Mouse (Mus musculus): ENCODE results near the gene Glt1d1.

Gene Glt1d1

DNA sequence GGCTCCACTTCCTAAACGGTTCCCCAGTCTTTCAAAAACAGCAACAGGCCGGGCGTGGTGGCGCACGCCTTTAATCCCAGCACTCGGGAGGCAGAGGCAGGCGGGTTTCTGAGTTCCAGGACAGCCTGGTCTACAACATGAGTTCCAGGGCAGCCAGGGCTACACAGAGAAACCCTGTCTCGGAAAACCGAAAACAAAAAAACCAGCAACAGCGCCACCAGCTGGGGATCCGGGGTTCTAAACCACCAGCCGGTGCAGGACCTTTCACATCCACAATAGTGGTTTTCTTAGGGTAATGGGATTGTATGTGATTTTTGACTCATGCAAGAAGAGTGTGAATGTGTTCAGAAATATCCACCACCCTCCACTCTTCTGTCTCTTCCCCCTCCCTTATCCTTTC, 4.8 kb upstream of the Glt1d1 start:
- no peak for DNase-seq (ENCODE audit: low read depth in 2 of 2, low spot score in 2 of 2)

DNA sequence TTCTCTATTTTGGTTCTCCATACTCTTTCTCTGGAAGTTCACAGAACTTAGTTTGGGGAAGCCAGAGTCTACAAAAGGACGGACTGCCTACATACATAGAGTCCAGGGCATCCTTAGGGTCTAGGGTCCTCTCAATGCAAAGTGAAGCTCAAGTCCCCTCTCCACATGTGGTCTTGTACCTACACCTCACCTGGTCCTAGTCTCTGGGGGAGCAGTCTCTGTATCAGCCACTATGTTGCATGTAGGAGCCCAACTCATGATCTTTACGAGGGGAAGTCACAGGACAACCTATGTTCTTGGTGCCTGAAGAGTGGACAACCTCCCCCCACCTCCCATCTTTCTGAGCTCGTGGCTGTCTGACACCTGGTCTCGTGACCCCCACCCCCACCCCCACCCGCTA, 391 bp upstream of the Glt1d1 start:
- DNase-seq (ENCODE audit: low read depth in 2 of 2, low spot score in 2 of 2), result no peak

DNA sequence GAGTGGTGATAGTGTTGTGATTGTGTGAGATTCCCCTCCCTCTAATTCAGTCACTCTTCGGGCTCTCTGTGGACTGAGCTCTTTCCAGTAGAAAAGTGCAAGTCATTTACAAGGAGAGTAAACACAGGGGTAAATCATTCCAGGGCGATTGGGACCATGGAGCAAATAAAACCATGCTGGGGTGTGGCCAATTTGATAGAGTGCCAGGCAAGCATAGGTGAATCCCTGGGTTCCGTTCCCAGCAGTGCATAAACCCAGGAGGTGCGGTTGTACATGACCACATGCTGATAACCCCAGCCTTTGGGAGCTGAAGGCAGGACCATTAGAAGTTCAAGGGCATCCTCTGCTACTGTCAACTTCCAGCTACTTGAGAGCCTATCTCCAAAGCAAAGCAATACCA, 1.1 kb downstream of the Glt1d1 start:
- no peak for DNase-seq (ENCODE audit: low read depth in 2 of 2, low spot score in 2 of 2)

DNA sequence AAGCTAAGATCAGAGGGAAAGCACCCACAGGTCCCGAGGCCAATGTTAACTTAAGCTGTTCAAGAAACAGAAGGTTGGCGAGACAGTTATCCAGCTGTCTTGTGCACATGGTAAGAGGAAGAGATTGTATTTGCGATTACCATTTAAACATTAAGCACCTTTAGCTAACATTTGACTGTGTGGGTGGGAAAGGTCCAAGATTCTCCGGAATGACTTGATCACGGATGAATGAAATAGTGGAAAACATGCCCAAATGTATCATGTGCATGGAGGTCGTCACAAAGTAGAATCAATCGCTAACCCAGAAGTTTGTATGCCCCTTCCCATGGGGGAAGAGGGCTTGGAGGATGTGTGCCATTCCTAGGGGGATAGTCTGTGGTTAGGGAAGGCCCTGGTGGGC, 1.6 kb downstream of the Glt1d1 start:
- no peak for DNase-seq (ENCODE audit: low read depth in 2 of 2, low spot score in 2 of 2)

DNA sequence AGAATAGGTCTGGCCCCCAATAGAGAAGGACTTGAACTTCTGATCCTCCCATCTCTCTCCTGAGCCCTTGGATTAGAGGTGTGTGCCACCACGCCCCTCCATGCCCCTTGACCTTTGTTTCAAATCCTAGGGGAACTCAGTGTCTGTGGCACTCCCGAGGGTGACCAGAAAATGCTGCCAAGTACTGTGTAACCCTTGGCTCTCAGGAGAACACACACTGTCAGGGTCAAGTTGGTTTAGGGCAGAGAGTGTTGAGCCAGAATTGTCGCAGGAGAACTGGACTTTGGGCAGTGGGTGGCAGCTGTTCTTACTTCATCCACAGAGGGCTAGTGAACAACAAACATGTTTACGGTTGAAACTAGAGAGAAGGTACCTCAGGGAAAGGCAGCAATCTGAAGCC, 5.6 kb downstream of the Glt1d1 start:
- DNase-seq (ENCODE audit: low read depth in 2 of 2, low spot score in 2 of 2), result no peak

DNA sequence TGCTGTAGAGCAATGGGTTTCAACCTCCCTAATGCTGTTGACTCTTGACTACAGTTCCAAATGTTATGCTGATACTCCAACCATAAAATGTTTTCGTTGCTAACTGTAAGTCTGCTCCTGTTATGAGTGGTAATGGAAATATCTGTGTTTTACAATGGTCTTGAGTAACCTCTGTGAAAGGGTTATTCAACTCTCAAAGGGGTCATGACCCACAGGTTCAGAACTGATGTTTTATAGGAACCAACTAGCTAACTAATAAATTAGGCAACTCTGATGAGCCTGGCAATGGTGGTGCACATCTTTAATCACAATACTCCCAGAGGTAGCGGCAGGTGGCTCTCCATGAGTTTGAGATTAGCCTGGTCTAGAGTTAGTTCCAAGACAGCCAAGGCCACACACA, 6.1 kb downstream of the Glt1d1 start:
- DNase-seq (ENCODE audit: low read depth in 2 of 2, low spot score in 2 of 2), result no peak

DNA sequence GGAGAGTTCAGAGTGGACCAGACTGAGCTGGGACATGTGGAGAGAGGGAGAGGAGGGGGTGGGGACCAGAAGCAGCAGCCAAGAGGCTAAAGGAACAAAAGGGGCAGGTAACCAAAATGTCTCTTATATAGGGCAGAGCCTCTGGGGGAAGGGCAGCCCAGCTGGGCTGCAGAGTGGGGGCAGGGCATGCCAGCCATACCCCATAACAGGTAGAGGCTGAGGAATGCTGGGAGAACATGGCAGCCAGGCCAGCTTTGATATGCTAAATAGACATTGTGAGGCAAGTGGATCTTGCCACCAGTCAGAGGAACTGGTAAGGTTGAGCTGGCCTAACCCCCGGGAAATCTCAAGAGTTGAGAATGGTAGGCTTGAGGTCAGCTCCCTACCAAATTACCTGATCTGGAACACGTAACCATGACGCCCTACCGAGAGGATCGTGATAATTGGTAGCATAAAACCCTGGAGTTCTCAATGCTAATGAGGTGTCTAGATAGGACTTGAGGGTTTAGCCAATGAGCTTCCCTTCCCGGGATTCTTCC, 7.1 kb downstream of the Glt1d1 start:
- no peak for DNase-seq (ENCODE audit: low read depth in 2 of 2, low spot score in 2 of 2)

DNA sequence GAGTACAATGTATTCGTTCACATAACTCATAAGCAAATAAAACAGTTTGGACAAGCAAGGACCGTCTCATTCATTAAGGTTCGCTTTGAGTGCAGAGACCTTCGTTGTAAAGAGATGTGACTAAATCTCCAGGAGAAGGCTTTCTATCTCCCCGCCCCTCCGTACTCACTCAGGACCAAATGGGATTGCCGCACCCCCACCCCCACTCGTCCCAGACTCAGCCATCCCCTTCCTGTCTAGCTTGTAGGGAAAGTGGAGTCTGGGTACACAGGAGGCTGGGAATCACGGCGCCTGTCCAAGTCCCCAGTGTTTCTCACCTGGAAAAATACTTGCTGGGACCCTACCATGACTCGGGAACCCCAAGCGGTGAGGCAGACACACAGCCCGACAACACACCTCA, 7.6 kb downstream of the Glt1d1 start:
- DNase-seq (ENCODE audit: low read depth in 2 of 2, low spot score in 2 of 2), result no peak

DNA sequence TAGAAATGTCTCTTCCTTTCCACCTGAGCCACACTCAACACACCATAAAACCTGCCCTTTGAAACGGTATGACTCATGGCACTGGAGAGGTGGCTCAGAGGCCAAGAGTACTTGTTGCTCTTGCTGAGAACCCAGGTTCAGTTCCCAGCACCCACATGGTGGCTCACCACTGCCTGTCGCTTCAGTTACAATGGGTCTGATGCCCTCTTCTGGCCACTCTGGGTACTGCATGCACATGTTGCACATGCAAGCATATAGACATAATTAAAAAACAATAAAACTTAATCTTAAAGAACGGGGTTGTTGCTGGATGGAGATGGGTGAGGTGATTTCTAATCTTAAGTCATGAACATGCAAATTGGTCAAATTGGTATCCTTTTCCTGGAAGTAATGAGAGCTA, 8.3 kb downstream of the Glt1d1 start:
- DNase-seq (ENCODE audit: low read depth in 2 of 2, low spot score in 2 of 2), result no peak

DNA sequence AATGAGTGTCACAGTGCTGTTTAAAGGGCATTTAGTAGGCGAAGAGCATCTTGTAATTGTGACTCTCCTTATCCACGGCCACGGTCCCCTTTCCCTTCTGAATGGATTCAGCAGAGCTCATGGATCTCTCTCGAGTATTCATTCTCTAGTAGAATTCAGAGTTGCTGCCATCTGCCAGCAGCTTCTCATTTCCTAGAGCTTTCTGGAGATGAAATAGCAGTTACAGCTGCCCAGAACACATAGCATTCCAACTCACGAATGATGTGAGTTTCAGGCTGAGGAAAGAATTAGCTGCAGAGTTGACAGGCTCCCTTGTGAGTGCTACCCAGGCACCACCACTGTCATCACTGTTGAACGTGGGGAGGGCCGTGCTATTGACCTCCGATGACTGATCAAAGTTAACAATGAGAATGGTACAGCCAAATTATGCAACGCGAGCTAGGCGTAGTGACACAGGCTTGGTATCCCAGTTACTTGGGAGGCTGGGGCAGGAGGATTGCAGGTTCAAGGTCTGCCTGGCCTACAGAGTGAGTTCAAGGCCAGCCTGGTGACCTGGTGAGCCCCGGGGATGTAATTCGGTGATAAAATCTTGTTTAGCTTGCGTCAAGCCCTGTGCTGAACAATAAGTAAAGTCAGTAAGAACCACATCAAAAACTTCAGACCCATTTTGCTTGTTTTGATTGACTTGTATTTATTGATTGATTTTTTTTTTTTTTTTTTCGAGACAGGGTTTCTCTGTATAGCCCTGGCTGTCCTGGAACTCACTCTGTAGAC, 9.3 kb downstream of the Glt1d1 start:
- DNase-seq (ENCODE audit: low read depth in 2 of 2, low spot score in 2 of 2), result no peak

DNA sequence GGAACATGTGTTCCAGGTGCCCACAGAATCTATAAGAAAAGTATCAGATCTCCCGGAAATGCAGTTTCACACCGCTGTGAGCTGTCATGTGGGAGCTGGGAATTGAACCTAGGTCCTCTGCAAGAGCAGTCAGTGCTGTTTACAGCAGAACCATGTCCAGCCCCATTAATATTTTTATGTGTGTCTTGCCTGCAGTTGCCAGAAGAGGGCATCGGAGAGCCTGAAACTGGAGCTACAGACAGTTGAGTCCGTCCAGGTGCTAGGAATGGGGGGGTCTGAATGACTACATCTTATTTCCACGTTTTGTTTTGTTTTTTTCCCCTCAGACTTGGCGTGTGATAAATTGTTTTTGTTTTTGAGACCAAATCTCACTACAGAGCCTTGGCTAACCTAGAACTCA, 16.0 kb downstream of the Glt1d1 start:
- DNase-seq (ENCODE audit: low read depth in 2 of 2, low spot score in 2 of 2), result no peak

DNA sequence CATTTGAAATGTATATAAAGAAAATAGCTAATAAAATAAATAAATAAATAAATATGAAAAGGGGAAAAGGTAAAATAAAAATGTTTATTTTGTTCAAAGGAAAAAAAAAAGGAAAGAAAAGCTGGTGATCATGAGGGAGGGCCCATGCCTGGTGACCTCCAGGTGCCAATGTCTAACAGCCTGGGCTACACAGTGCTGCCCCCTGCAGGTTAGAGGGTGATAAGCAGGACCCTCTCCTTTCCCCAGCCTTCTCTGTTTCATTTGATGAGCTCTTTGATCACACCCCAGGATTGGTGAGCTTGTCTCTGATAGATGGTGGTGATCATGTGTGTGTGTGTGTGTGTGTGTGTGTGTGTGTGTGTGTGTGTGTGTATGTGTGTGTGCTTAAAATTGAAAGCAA, 17.0 kb downstream of the Glt1d1 start:
- DNase-seq (ENCODE audit: low read depth in 2 of 2, low spot score in 2 of 2), result no peak

DNA sequence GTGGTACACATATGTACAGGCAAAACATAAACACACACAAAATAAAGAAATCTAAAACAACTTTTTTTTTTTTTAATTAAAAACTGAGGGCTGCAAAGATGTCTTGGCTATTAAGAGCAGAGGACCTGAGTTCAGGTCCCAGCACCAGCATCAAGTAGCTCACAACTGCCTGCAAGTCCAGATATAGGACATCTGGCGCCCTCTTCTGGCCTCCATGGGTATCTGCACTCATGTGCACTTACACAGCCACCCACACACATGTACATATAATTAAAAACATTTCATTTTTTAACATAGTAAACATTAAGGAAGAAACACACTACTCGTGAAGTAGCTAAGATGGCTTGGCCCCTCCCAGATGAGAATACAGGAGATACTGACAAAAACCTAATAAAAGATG, 26.2 kb downstream of the Glt1d1 start:
- no peak for DNase-seq (ENCODE audit: low read depth in 2 of 2, low spot score in 2 of 2)

DNA sequence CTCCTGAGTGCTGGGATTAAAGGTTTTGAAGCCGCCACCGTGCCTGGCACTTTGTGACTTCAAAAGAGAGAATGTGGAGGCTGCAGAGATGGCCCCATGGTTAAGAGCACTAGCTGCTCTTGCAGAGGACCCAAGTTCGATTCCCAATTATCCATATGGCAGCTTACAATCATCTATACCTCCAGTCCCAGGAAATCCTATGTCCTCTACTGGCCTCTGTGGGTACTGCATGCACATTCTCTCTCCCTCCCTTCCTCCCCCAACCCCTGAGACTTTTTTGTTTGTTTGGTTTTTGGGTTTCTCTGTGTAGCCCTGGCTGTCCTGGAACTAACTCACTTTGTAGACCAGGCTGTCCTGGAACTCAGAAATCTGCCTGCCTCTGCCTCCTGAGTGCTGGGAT, 27.2 kb downstream of the Glt1d1 start:
- no peak for DNase-seq (ENCODE audit: low read depth in 2 of 2, low spot score in 2 of 2)

DNA sequence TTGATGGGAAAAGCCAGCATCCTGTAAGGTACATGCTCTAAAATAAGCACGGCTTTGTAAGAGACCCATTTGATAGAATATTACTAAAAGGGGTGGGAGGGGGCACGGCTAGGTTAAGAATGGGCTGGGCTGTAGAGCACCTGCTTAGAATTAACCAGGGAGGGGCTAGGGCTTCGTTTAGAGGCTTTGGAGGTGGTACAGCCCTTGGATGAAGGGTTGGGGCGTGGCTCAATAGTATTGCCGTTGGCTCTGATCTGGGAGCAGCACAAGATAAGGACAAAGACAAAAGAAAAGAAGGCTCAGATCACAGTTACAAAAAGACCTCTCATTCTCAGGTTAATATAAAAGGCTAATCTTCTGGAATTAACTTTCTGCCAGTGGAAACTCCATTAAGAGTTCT, 28.2 kb downstream of the Glt1d1 start:
- no peak for DNase-seq (ENCODE audit: low read depth in 2 of 2, low spot score in 2 of 2)

DNA sequence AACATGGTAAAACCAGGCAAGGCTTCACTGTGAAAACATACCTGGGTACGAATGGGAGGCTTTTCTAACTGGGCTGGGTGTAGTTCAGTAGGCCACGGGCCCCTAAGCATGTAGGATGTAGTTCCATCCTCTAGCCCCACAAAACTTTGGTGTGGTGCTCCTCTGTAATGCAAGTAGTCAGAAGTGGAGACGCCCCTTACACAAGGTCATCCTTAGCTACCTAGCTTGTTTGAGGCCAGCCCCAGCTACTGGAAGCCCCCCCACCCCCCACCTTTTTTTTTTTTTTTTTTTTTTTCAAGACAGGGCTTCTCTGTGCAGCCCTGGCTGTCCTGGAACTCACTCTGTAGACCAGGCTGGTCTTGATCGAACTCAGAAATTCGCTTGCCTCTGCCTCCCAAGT, 28.9 kb downstream of the Glt1d1 start:
- DNase-seq (ENCODE audit: low read depth in 2 of 2, low spot score in 2 of 2), result no peak

DNA sequence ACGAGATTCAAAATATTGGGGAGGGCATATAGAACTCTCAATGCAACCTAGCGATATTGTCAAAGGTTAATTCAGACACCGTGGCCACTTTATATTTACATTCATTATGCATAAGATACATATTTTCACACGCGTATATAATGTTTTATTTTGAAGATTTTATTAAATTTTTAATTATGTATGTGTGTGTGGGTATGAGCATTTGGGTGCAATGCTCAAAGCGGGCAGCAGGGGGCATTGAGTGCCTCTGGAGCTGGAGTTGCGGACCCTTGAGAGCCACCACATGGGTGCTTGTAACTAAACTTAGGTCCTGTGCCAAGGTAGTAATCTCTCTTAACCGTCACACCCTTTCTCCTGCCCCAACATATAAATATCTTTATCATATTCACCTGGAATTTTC, 41.9 kb downstream of the Glt1d1 start:
- no peak for DNase-seq (ENCODE audit: low read depth in 2 of 2, low spot score in 2 of 2)

DNA sequence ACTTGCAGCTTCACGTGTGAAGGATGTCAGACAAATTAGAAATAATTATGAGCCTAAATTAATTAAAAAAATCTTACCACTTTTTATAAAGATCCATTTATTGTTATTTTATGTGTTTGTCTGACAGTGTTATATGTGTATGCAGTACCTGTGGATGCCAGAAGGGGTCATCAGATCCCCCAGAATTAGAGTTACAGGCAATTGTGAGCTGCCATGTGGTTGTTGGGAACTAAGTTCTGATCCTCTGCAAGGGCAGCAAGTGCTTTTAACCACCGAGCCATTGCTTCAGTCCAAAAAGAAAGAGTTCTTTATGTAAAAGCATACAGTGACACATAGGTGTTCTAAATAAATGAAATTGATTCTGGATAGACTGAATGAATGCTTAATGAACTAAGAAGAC, 45.5 kb downstream of the Glt1d1 start:
- no peak for DNase-seq (ENCODE audit: low read depth in 2 of 2, low spot score in 2 of 2)

DNA sequence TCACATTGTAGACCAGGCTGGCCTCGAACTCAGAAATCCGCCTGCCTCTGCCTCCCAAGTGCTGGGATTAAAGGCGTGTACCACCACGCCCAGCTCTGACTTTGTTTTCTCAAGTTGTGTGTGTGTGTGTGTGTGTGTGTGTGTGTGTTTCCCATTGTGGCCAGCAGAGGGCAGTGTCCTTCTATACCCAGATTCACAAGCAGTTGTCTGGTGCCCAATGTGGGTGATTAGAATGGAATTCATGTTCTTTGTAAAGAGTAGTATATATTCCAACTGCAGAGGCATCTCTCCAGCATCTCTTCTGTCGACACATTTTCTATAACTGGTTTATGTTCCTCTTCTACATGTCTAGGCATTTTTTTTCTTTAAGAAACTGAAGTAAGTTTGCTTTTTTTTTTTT, 46.4 kb downstream of the Glt1d1 start:
- no peak for DNase-seq (ENCODE audit: low read depth in 2 of 2, low spot score in 2 of 2)

DNA sequence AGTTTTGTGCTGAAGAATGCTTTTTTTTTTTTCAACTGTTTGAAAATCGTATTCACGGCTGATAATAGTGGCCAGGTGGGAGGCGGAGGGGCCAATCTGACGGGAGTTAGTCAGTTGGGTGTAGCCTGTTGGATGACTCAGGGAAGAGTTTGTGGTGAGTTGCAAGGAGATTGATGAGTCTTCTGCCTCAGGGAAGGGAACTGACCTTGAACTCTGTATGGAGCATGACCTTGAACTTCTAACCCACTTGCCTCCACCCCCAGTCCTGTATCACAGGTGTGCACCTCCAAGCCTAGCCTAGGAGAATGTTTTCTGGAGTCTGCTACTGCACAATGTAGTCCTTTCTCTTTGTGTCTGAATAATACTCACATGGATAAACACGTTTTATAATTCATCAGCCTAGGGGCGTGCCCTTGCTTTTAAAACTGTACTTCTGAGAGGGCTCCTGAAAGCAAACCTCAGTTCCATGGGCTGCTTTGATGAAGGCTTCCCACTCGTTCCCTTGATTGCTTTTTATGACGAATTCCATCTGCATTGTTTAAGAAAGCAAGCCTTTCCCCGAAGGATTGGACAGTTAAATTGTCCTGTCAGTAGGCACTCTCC, 56.6 kb downstream of the Glt1d1 start:
- DNase-seq (ENCODE audit: low read depth in 2 of 2, low spot score in 2 of 2), result no peak

DNA sequence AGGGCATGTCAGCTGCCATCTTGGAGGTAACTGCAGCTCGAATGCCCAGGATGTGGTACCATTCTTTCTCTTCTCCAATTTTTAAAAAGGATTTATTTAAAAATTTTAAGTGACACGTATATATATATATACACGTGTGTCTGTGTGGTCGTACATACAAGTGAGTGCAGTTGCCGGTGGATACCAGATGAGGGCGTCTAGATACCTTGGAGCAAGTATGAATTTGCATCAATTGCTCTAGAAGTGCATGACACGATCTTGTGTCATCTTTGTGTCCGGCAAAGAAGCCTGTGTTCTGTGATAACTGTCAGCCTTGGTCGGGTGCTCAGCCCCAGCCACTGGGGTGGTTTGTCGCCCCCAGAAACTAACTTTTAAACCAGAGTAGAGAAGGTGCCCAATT, 59.0 kb downstream of the Glt1d1 start:
- no peak for DNase-seq (ENCODE audit: low read depth in 2 of 2, low spot score in 2 of 2)

DNA sequence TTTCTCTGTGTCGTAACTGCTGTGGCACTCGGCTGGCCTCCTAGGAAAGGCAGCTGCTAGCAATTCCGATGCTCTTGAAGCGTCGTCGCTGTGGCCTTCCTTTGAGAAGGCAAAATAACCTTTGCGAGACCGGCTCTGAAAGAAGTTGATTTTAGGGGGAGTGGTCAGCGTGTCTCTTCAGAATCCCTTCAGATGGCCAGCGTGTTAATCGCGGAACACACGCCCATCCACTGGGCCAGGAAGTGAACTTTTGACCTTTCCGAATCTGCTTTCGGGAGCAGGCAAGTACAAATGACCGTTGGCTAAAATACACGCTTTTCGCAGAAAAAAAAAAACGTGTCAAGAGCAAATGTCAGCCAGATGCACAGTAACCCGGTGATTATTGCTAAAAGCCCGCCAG, 59.5 kb downstream of the Glt1d1 start:
- no peak for DNase-seq (ENCODE audit: low read depth in 2 of 2, low spot score in 2 of 2)

DNA sequence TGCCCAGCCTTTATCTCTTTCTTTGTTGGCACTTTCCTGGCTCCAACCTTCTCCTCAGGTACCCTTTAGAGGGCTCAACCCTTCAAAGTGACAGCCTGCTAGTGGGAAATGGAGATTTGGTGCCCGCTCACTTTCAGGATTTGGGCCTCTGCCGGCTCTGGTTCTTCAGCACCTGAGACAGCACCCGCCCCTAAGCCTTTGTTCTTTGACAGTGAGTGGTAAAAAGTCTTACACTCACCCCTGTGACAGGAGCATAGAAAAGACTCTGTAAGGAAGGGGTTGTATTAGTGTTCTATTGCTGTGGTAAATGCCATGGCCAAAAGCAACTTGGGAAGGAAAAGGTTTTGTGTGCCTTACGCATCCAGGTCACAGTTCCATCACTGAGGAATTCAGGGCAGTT, 63.8 kb downstream of the Glt1d1 start:
- no peak for DNase-seq (ENCODE audit: low read depth in 2 of 2, low spot score in 2 of 2)
